Mouse (Mus musculus): ENCODE measurements around the gene AC141477.1.

AC141477.1 gene

DNA sequence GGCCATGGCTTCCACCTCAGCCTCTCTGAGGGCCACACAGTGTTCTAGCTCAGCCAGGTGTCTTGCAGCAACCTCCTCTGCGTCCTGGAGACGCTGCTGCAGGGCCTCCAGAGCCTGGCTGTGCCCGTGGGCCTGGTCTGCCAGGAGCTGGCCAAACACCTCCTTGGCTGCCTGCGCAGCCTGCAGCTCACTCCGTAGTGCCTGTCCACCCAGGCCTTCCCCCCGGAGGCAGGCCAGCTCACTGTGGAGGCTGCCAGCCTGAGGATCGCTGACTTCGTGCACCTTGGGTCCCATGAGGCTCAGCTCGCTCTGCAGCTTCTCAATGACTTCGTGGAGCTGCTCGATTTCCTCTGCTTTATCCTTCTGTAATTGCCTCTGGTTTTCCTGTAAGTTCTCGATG is 47.6 kb downstream of the AC141477.1 start:
- no peak for DNase-seq

DNA sequence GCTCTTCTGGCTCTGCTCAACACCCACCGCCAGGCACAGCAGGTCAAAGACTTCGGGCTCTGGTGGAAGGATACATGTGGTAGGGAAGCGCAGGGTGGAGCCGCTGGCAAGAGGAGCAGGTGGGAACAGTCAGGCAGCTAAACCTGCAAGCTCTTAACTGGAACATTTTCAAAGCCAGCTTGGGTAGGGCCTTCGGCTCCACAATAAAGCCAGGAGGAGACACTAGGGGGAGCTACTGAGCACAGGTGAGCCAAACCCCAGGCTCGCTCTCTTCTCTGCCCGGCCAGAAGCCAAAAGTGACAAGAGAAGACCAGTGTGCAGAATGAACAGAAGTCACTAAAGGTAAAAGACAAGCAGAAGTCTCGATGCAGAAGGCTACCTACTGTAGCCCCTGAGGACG is 48.5 kb downstream of the AC141477.1 start:
- peak; percentile 22 for DNase-seq

GRCm38 (mm10) chr10:76391166-76391565 is 49.1 kb downstream of the AC141477.1 start:
- no peak for DNase-seq

All from kidney, postnatal 14 days (tissue).